Comparison of ENCODE assay signal across 8 mouse cellular contexts in the genomic region with DNA sequence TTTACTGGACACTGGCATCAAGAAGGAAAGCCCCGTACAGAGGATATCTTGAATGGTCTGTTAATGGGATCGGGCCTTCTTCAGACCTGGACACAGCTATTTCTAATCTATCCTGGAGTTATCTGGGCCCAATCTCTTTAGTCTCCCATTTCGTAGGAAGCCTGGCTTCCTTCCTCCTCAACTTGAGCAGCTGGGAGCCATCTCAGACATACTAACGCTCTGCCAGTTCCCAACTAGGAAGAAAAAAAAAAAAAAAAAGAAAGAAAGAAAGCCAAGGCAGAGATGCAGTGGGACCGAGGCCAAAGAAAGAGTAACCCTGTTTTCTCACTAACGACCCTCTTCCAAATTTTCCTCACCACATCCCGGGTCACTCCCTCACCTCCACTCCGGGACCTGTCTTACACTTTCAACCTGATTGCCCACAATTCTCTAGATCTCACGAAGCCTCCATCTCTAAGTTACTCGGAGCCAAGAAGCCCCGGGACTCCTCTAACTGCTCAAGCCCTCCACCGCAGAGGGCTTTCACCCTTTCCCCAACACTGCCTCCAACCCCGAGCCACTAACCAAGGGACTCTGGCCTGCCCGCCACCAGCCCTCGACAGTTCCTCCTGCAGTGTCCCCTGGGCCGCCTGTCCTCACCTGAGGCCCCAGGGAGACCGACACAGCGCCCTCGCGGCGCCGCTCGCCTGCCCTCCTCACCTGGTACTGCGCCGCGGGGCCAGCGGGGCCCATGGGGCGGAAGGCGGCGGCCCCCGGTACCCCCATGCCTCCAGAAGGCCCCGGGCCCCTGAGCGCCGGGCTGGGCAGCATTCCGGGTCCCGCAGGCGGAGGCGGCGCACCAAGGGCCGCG. TPM values are rescaled to one million over a fixed set of nuclear protein-coding genes. Genes with fewer than 3 reads are reported as not detected.
A peak's percentile ranks its signal among the peaks of the same experiment; 100 is the strongest.
DNase-seq lines count a peak whose midpoint lies in the region; ATAC-seq and TF ChIP-seq lines count a peak whose summit lies in the region.

No protein-coding gene starts in this region.

- no peak for DNase-seq in thymus, adult 2 months
- DNase-seq in thymus, postnatal 0 days (ENCODE audit: low spot score), result no peak
- no peak for DNase-seq in limb, embryonic 11.5 days (ENCODE audit: low spot score)
- DNase-seq in mesoderm, embryonic 11.5 days (ENCODE audit: low read depth, low spot score), result peak; percentile 21
- DNase-seq in testis, postnatal 14 days (ENCODE audit: low spot score), result peak; percentile 68
- no peak for DNase-seq in left cerebral cortex, adult 18-20 months (ENCODE audit: low spot score in 2 of 2)

- under 1% methylated on average over 41 of the region's 41 CpGs for WGBS in thymus, adult 2 months
- under 1% methylated on average over 41 of the region's 41 CpGs for whole genome bisulfite sequencing in heart, embryonic 16.5 days
- WGBS in limb, embryonic 11.5 days, result 1% methylated on average over 41 of the region's 41 CpGs

- peak overlapping the region; percentile 83 for H3K4me2 ChIP-seq in heart, embryonic 16.5 days (ENCODE audit: low read depth, low read length)
- peak overlapping the region; percentile 63 for H3K4me2 ChIP-seq in limb, embryonic 11.5 days (ENCODE audit: low read depth, severe bottlenecking)

- TF ChIP-seq CTCF in thymus, adult 2 months (IDR thresholded peaks at IDR 0.05; ENCODE audit: borderline replicate concordance, control insufficient read depth, extremely low read depth, insufficient read depth, low read length, poor library complexity), result no peak
- TF ChIP-seq CTCF in cortical plate, adult 2 months (IDR thresholded peaks at IDR 0.05; ENCODE audit: extremely low read depth, insufficient read depth, low read length), result no peak

- H3K36me3 ChIP-seq in thymus, adult 2 months (ENCODE audit: control insufficient read depth, insufficient read depth, low read length), result peaks cover 9% of the 10 kb centered on the region
- H3K36me3 ChIP-seq in heart, embryonic 16.5 days (ENCODE audit: control insufficient read depth, insufficient read depth), result no peaks in the 10 kb centered on the region; the same call in 1 of the 2 replicates
- H3K36me3 ChIP-seq in limb, embryonic 11.5 days (ENCODE audit: control insufficient read depth, insufficient read depth, low read length), result 0 out of 2 replicates have a peak, but pooled peaks cover 2% of the 10 kb centered on the region

- ATAC-seq in heart, embryonic 16.5 days (replicated peaks; ENCODE audit: extremely low read depth, insufficient read depth, low FRiP score), result peak; percentile 31
- no peak for ATAC-seq in limb, embryonic 11.5 days (ENCODE audit: insufficient number of reproducible peaks, low FRiP score, low TSS enrichment, low read depth)

- H3K9ac ChIP-seq in heart, embryonic 16.5 days (ENCODE audit: low read length), result peak overlapping the region; percentile 98
- H3K9ac ChIP-seq in limb, embryonic 11.5 days (ENCODE audit: low read length), result peak overlapping the region; percentile 96

- H3K4me3 ChIP-seq in thymus, adult 2 months (ENCODE audit: control insufficient read depth, insufficient read depth, low read length), result peak overlapping the region; percentile 97
- peak overlapping the region; percentile 50 for H3K4me3 ChIP-seq in cortical plate, adult 2 months (ENCODE audit: insufficient read depth, low read length)
- peak overlapping the region; percentile 98 for H3K4me3 ChIP-seq in heart, embryonic 16.5 days (ENCODE audit: low read length)
- peak overlapping the region; percentile 99 for H3K4me3 ChIP-seq in limb, embryonic 11.5 days (ENCODE audit: low read depth, low read length)

- no peaks in the 10 kb centered on the region for H3K27me3 ChIP-seq in thymus, adult 2 months (ENCODE audit: control insufficient read depth, insufficient read depth, low read length)
- no peaks in the 10 kb centered on the region for H3K27me3 ChIP-seq in heart, embryonic 16.5 days (ENCODE audit: control insufficient read depth, insufficient read depth, low read length)
- H3K27me3 ChIP-seq in limb, embryonic 11.5 days (ENCODE audit: control insufficient read depth, insufficient read depth, low read length), result no peaks in the 10 kb centered on the region

- H3K27ac ChIP-seq in thymus, adult 2 months (ENCODE audit: control insufficient read depth, insufficient read depth, low read length), result peak overlapping the region; percentile 60
- peak overlapping the region; percentile 80 for H3K27ac ChIP-seq in cortical plate, adult 2 months (ENCODE audit: insufficient read depth, low read length)
- H3K27ac ChIP-seq in heart, embryonic 16.5 days (ENCODE audit: low read length), result peak overlapping the region; percentile 94
- H3K27ac ChIP-seq in limb, embryonic 11.5 days (replicated peaks; ENCODE audit: low read depth, low read length), result peak overlapping the region; percentile 92

- H3K4me1 ChIP-seq in thymus, adult 2 months (replicated peaks; ENCODE audit: control insufficient read depth, insufficient read depth, low read length), result peaks cover 43% of the 10 kb centered on the region
- H3K4me1 ChIP-seq in cortical plate, adult 2 months (ENCODE audit: control insufficient read depth, insufficient read depth, low read length), result peaks cover 5% of the 10 kb centered on the region
- H3K4me1 ChIP-seq in heart, embryonic 16.5 days (ENCODE audit: control insufficient read depth, insufficient read depth, low read length), result peaks cover 32% of the 10 kb centered on the region
- H3K4me1 ChIP-seq in limb, embryonic 11.5 days (ENCODE audit: control insufficient read depth, insufficient read depth, low read length), result peaks cover 39% of the 10 kb centered on the region

- H3K9me3 ChIP-seq in heart, embryonic 16.5 days (replicated peaks; ENCODE audit: control insufficient read depth, low read length), result no peaks in the 10 kb centered on the region
- H3K9me3 ChIP-seq in limb, embryonic 11.5 days (ENCODE audit: control insufficient read depth, low read length), result no peaks in the 10 kb centered on the region

- TF ChIP-seq POLR2A in thymus, adult 2 months (IDR thresholded peaks at IDR 0.05; ENCODE audit: control insufficient read depth, extremely low read depth, insufficient read depth, low read length, poor library complexity), result no peak
- no peak for TF ChIP-seq POLR2A in cortical plate, adult 2 months (IDR thresholded peaks at IDR 0.05; ENCODE audit: extremely low read depth, insufficient read depth, low read length)

RNA-seq across cellular contexts. Expression of a gene that starts 0.8 kb away (rescaled TPM):
- polyA plus RNA-seq in thymus, adult 2 months (2012; rRNA removed), result 552 and 570 TPM in 2 replicates
- 139 and 157 TPM in 2 replicates for polyA plus RNA-seq in thymus, postnatal 0 days (2015; fragmentation: Nextera tagmentation; extraction: Ambion mirVana)
- polyA plus RNA-seq in cortical plate, adult 2 months (2012; rRNA removed), result 32.3 and 33.8 TPM in 2 replicates
- 27.0 and 27.1 TPM in 2 replicates for polyA plus RNA-seq in heart, embryonic 16.5 days (2015; fragmentation: Nextera tagmentation; extraction: Ambion mirVana)
- 82.6 and 84.8 TPM in 2 replicates for polyA plus RNA-seq in limb, embryonic 11.5 days (2014; fragmentation: Nextera tagmentation; extraction: Ambion mirVana)
- 10 to 100 TPM; 16.6 to 16.9 TPM for total RNA-seq in left cerebral cortex, adult 18-20 months (2021)

RNA-seq across cellular contexts. Expression of a gene that starts 4.5 kb away (rescaled TPM):
- polyA plus RNA-seq in thymus, adult 2 months (2012; rRNA removed), result 0.42 and 0.47 TPM in 2 replicates
- polyA plus RNA-seq in thymus, postnatal 0 days (2015; fragmentation: Nextera tagmentation; extraction: Ambion mirVana), result 0.40 and 0.54 TPM in 2 replicates
- 0.11 and 0.13 TPM in 2 replicates for polyA plus RNA-seq in cortical plate, adult 2 months (2012; rRNA removed)
- 0.05 and 0.07 TPM in 2 replicates for polyA plus RNA-seq in heart, embryonic 16.5 days (2015; fragmentation: Nextera tagmentation; extraction: Ambion mirVana)
- 0.09 and 0.29 TPM in 2 replicates for polyA plus RNA-seq in limb, embryonic 11.5 days (2014; fragmentation: Nextera tagmentation; extraction: Ambion mirVana)
- under 1 TPM in 1 of 2 experiments, not detected in 1; 0.12 TPM for total RNA-seq in left cerebral cortex, adult 18-20 months (2021)

RNA-seq across cellular contexts. Expression of a gene that starts 16.1 kb away (rescaled TPM):
- polyA plus RNA-seq in thymus, adult 2 months (2012; rRNA removed), result 53.9 and 56.1 TPM in 2 replicates
- polyA plus RNA-seq in thymus, postnatal 0 days (2015; fragmentation: Nextera tagmentation; extraction: Ambion mirVana), result 260 and 266 TPM in 2 replicates
- 244 and 245 TPM in 2 replicates for polyA plus RNA-seq in cortical plate, adult 2 months (2012; rRNA removed)
- polyA plus RNA-seq in heart, embryonic 16.5 days (2015; fragmentation: Nextera tagmentation; extraction: Ambion mirVana), result 217 and 221 TPM in 2 replicates
- 380 and 388 TPM in 2 replicates for polyA plus RNA-seq in limb, embryonic 11.5 days (2014; fragmentation: Nextera tagmentation; extraction: Ambion mirVana)
- total RNA-seq in left cerebral cortex, adult 18-20 months (2021), result 100 to 1,000 TPM; 211 to 215 TPM

RNA-seq across cellular contexts. Expression of a gene that starts 16.1 kb away (rescaled TPM):
- 23.7 and 25.3 TPM in 2 replicates for polyA plus RNA-seq in thymus, adult 2 months (2012; rRNA removed)
- polyA plus RNA-seq in thymus, postnatal 0 days (2015; fragmentation: Nextera tagmentation; extraction: Ambion mirVana), result 58.3 and 60.5 TPM in 2 replicates
- 23.8 and 24.6 TPM in 2 replicates for polyA plus RNA-seq in cortical plate, adult 2 months (2012; rRNA removed)
- polyA plus RNA-seq in heart, embryonic 16.5 days (2015; fragmentation: Nextera tagmentation; extraction: Ambion mirVana), result 34.0 and 38.7 TPM in 2 replicates
- polyA plus RNA-seq in limb, embryonic 11.5 days (2014; fragmentation: Nextera tagmentation; extraction: Ambion mirVana), result 72.6 and 74.9 TPM in 2 replicates
- 10 to 100 TPM; 25.9 to 26.9 TPM for total RNA-seq in left cerebral cortex, adult 18-20 months (2021)

RNA-seq across cellular contexts. Expression of a gene that starts 29.6 kb away (rescaled TPM):
- polyA plus RNA-seq in thymus, adult 2 months (2012; rRNA removed), result 0.74 and 1.7 TPM in 2 replicates
- polyA plus RNA-seq in thymus, postnatal 0 days (2015; fragmentation: Nextera tagmentation; extraction: Ambion mirVana), result 0.38 and 0.75 TPM in 2 replicates
- polyA plus RNA-seq in cortical plate, adult 2 months (2012; rRNA removed), result not detected in 2 replicates
- not detected in 2 replicates for polyA plus RNA-seq in heart, embryonic 16.5 days (2015; fragmentation: Nextera tagmentation; extraction: Ambion mirVana)
- not detected in 2 replicates for polyA plus RNA-seq in limb, embryonic 11.5 days (2014; fragmentation: Nextera tagmentation; extraction: Ambion mirVana)
- total RNA-seq in left cerebral cortex, adult 18-20 months (2021), result not detected

Comparison
In these comparisons a context has a peak if more than half of its experiments do, and no peak if none do; other contexts are left out.
1. DNase-seq: peak in mesoderm, embryonic 11.5 days (single experiment) and testis, postnatal 14 days (single experiment); none in thymus, adult 2 months (single experiment), thymus, postnatal 0 days (single experiment), limb, embryonic 11.5 days (single experiment) and left cerebral cortex, adult 18-20 months (0 of 2).
2. Peak in every context shown above with its lines, with median percentiles within 50 percentile points of each other: H3K27ac ChIP-seq and H3K4me3 ChIP-seq.